Mouse (Mus musculus) c-Kit-positive CD71-positive TER-119-negative erythroid progenitor cells, embryonic 14.5 days (primary cell): ENCODE measurements around the gene Olfm2.
A peak's percentile ranks its signal among the peaks of the same experiment; 100 is the strongest.

Source experiments
- DNase-seq: peaks from one replicate; pipeline ENCODE4 v3.0.0-alpha.2; 2013; ENCODE audit warnings: low read depth

Gene Olfm2

GRCm38 (mm10) chr9:20746017-20746660 lies at the start of gene Olfm2:
Gene Olfm2 (minus strand): TSS chr9:20746349.
- no peak for DNase-seq

DNA sequence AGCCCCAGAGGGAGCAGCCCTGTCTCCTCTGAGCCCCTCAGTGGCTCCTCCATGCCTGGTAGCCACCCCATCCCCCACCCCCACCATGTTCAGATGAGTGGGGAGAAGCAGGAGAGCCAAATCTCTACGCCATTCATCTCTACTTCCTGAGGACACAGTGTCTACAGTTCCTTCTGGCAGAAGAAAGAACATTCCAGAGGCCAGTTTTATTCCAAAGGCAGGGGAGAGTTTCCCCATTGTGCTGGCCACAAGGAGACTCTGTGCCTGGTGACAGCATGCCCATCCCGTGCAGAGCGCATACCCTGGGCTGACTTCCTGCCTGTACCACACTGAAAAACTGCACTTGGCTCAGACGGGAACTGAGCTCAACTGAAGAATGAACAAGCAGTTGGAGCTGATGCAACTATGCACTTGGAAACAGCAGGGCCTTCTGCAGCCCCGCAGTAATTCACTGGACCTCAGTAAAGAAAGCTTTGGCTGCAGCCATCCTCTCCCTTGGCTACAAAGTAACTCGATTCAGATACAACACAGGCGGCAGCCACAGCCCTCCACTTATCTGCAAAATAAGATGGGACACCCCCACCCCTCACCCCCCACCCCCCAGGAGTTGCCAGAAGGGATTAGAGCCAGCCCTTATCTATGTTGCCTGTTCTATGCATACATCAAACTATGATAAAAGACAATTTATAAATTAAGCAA lies 48.1 kb upstream of the Olfm2 start:
- no peak for DNase-seq

GRCm38 (mm10) chr9:20790345-20790744 lies 44.2 kb upstream of the Olfm2 start:
- no peak for DNase-seq

- no peak for DNase-seq
Observed at GRCm38 (mm10) chr9:20789651-20790050, 43.5 kb upstream of the Olfm2 start.

DNA sequence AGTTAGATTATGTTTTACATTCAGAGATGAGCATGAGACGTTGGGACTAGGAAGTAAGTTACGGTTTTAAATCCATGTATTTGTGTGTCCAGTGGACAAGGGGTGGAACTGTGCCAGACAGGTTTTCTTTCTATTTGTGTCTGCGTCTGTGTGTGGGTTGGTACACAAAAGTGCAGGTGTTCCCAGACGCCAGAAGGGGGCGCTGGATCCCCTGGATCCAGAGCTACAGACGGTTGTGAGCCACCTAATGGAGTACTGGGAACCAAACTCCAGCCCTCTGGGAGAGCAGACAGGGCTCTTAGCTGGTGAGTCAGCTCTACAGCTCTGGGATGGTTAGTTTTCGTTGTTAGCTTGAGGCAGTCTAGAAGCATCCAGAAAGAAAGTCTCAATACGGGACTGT lies 41.8 kb upstream of the Olfm2 start:
- no peak for DNase-seq

DNA sequence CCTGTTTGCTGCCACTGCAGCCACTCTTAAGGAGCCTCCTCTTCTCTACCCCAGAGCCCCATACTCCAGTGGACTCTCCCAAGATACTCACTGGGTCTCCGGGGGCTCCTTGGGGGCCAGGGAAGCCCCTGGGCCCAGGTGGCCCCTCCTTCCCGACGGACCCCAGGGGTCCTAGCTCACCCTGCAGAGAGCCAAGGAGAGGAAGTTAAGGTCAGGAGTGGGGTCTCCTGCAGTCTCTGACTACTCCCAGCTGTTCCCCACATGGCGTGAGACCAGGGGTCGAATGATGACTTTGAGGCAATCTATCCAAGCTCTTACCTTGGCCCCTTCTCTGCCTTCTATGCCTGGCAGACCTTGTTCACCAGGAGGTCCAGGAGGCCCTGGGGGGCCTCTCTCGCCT lies 38.9 kb upstream of the Olfm2 start:
- no peak for DNase-seq

DNA sequence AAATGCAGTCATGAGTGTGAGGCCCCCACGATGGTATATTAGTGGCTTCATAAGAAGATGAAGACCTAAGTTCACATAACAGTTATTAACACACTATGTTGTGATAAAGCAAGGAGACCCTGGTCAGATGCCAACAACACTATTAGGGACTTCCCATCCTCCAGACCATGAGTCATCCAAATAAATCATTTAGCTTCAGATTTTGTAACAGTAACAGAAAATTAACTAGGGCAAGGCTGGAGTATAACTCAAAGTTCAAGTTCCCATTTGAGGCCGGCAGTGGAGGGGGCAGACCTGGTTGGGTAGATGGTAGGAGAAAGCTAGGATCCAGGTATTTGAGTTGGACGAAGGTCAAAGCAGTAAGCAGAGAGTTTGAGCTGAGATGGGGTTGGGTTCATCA lies 35.1 kb upstream of the Olfm2 start:
- no peak for DNase-seq

- no peak for DNase-seq
Observed at GRCm38 (mm10) chr9:20765274-20765673, 19.1 kb upstream of the Olfm2 start.

DNA sequence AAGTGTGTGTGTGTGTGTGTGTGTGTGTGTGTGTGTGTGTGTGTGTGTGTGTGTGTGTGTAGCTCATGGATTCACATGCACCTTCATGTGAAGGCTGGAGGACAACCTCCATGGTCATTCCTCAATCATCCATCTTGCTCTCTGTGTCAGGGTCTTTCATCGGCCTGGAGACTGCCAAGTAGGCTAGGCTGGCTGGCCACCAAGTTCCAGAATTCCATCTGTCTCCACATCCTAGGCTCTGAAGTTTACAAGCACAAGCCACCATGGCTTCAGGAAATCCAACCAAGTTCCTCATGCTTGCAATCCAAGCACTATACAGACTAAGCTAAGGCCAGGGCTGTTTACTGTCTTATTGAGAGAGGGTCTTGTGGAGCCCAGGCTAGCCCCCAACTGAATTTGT lies 16.9 kb upstream of the Olfm2 start:
- DNase-seq, result no peak

DNA sequence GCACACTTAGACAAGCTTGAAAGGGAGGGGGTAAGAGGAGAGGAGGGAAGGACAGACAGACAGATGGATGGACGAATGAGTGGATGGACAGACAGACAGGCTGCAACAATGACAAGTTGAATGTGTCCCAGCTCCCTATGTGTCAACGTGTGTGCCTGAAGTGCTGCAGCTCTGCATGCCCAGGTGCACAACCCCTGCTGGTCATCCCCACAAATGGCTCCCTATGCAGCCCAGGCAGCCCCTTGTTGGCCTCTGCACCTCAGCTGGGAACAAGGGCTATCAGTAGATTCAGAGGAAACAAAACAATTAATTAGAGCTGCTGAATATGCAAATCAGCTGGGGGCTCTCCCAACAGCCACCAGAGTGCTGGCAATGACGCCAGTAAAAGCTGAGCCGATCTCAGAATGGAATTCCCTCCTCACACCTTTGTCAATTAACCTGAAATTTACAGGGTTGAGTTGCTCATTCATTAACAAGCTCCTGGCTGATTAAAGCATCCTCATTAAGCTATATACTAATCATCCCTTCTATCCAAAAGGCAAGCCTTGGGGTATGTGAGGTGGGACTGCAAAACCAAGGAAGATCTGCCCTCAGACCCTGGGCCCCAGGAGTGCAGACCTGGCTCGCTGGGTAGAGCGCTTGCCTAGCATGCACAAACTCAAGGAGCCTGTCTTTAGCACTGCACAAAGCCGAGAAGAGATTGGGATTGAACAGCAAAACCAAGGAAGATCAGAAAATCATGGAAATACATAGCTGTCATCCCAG lies 16.2 kb upstream of the Olfm2 start:
- DNase-seq, result no peak

DNA sequence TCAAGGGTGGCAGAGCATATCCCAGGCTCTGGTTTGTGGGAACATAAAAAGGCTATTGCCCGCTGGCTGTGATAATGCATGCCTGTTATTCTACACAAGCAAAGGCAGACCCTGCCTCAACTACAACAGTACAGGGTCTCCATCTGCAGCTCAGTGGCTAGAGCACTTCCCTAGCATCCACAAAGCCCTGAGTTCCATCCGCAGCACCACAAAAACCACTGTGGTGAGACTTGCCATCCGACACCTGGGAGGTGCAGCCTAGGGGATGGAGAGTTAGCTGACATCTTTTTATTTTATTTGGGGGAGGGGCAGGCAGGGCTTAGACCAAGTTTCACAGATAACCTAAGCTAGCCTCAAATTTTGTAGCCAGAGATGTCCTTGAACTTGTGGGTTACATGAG lies 15.2 kb upstream of the Olfm2 start:
- no peak for DNase-seq

- no peak for DNase-seq
Observed at GRCm38 (mm10) chr9:20760813-20761212, 14.7 kb upstream of the Olfm2 start.

DNA sequence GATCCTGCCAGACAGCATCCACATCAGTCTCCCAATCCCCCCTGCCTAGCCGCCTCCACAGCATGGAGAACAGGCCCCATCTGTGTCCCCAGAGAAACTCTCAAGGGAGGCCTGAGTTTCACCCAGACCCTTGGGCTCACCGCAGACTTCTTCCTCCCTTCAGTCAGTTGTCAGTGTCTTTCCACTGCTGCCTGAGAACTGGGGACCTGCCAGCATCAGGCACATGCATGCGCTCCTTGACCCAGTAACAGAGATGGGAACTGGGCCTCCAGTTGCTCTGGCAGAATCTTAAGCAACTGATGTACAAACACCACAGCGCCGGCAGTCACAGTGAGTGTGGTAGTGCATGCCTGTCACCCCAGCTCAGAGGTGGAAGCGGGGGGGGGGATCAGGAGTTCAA lies 12.7 kb upstream of the Olfm2 start:
- no peak for DNase-seq

GRCm38 (mm10) chr9:20758243-20758642 lies 12.1 kb upstream of the Olfm2 start:
- DNase-seq, result no peak

GRCm38 (mm10) chr9:20757087-20757955 lies 11.2 kb upstream of the Olfm2 start:
- DNase-seq, result peak; percentile 92

DNA sequence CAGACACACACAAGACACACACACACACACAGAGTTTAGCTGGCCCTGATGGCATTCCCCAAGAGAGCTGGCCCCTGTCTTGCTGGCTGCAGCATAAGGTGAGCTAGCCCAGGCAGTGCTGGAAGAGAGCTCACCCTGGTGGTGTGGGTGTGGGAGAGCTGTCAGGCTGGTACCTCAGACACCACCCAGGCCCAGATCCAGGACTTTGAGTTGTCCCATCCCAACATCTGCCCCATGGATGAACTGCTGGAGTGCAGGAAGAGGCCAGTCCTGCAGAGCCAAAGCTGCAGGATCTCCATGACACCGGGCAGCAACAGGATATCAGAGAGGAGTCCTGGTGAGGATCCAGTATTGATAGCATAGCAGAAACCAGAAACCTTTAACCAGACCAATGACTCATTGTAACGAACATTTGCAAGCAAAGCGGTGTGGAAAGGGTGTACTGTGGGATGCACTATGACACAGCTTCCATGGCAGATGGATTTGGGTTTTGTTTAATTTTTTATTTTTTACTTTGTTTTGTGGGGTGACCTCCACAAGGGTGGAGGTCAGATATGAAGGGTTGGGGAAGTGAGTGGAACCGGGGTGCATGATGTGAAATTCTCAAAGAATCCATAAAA lies 10.0 kb upstream of the Olfm2 start:
- DNase-seq, result no peak

DNA sequence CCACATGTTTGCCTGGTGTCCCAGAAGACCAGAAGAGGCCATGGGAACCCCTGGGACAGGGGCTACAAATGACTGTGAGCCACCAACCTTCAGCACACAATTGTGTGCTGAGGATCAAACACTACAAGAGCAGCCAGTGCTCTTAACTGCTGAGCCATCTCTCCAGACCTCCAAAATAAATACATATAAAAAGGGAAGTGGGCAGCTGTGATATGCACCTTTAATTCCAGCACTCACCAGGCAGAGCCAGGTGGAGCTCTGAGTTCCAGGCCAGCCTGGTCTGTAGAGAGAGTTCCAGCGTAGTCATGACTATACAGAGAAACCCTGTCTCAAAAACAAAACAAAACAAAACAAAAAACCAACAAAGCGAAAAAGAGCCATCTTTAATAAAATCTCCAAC lies 8.2 kb upstream of the Olfm2 start:
- DNase-seq, result no peak

- no peak for DNase-seq
Observed at GRCm38 (mm10) chr9:20751477-20752029, 5.4 kb upstream of the Olfm2 start.

DNA sequence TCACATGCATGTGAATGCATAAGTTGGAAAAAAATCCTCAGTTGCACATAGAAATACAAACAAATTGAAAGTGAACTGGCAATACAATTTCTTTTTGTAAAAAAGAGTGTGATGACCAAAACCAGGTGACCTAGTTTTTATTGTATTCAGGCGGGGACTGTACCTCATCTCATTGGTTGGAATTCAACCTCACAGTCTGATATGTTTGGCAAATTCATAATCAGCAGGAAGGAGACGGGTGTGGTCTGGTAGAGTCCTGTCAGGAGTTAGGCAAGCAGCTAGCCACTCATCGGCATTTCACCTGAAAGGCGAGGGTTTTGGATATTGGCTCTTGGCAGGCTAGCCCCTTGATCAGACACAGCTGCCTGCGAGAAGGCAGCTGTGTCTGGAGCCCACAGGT lies 3.1 kb upstream of the Olfm2 start:
- no peak for DNase-seq

- DNase-seq, result no peak
Observed at GRCm38 (mm10) chr9:20748540-20748939, 2.4 kb upstream of the Olfm2 start.

DNA sequence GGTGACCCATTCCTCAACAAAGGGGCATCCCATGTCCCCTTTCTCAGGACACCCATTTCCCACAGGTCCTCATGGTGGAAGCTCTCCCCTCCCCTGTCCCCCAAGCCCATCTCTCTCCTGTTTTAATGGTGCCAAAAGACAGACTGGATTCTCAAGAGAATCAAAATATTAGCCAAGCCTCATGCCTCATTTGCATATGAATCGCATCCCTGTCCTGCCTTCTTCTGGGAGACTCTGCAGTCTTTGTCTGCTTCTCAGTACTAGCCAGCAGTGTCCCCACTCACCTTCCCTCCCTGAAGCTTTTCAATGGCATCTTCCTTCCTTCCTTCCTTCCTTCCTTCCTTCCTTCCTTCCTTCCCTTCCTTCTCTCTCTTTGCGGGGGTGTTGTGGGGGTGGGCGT lies 1.5 kb upstream of the Olfm2 start:
- no peak for DNase-seq
